Mouse (Mus musculus): Measurements from ENCODE around the gene Rab11fip5. TPM values are rescaled to one million over a fixed set of nuclear protein-coding genes. Genes with fewer than 3 reads are reported as not detected.

Gene Rab11fip5
- polyA plus RNA-seq, 1 experiment from 2014 or later, result 10.6 TPM

DNA sequence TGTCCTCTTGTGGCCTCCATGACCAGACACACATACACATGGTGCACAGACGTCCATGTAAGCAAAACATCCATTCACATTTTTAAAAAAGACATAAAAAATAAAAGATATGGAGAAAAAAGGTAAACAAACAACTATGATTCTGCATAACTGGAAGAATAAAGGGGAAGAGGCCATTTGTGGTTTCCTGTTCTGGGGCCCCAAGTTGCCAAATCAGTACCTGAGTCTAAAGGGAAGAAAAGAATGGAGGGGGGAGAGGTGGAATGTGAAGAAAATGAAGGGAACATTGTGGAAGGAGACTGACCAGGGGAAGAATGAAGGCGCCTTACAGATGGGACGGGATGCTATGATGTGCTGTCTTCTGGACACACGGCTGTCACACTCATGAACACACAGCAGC lies 47.9 kb downstream of the Rab11fip5 start:
- no peak for ATAC-seq (ENCODE audit: low FRiP score)
- Histone ChIP-seq H3K4me1 (peaks cover 6% of the 10 kb centered on the region; the same call in 1 of the 2 replicates), H3K27me3 (peaks cover 7% of the 10 kb centered on the region), H3K4me2 (replicated peaks) (no peak overlapping the region), H3K36me3 (no peaks in the 10 kb centered on the region), H3K4me3 (no peak overlapping the region), H3K27ac (no peak overlapping the region), H3K9ac (no peak overlapping the region), H3K9me3 (replicated peaks) (no peaks in the 10 kb centered on the region)
- 84% methylated on average over 4 of the region's 4 CpGs for WGBS

DNA sequence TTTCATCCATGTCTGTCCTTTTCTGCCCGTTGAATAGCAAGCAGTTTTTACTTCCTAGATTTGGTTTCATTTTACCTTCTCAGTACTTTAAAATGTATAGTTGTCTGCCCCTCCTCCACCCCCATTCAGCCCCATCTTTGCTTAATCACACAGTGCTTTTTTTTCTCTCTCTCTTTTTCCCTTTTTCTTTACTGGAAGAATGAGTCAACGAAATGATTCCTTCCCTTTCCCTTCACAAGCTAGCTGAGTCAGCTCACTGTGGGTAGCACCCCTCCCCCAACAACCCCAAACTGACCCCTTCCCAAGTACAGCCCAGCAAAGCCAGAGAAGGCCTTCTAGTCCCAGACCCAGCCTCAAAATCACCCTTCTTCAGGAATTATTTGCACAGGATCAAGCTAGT lies 49.3 kb downstream of the Rab11fip5 start:
- Histone ChIP-seq H3K27ac (no peak overlapping the region), H3K36me3 (no peaks in the 10 kb centered on the region), H3K9ac (no peak overlapping the region), H3K4me1 (peaks cover 11% of the 10 kb centered on the region), H3K27me3 (no peaks in the 10 kb centered on the region), H3K9me3 (replicated peaks) (no peaks in the 10 kb centered on the region), H3K4me3 (no peak overlapping the region), H3K4me2 (replicated peaks) (no peak overlapping the region)
- no peak for ATAC-seq (ENCODE audit: low FRiP score)
- 42% methylated on average over 2 of the region's 2 CpGs for WGBS

DNA sequence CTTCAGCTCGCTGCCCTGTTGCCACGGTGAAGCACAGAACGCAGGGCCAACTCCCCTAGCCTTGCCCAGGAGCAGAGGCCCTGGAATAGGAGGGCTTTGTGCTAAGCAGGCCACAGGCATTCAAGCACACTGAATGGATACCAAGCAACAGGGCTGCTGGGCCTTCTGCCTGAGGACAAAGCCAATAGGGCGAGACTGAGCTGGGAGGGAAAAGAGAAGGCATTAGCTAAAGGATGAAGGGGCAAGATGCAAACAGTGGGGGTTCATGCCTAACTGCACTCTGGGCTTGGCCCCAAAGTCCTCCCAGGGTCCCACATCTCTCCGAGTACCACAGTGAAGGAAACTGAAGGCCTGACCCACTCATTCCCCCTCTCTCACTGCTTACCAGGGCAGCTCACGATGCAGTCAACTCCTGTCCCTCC lies 54.0 kb downstream of the Rab11fip5 start:
- Histone ChIP-seq H3K4me2 (replicated peaks) (no peak overlapping the region), H3K4me1 (peaks cover 12% of the 10 kb centered on the region), H3K27ac (peak overlapping the region; percentile 62), H3K9me3 (replicated peaks) (no peaks in the 10 kb centered on the region), H3K27me3 (no peaks in the 10 kb centered on the region), H3K4me3 (no peak overlapping the region), H3K9ac (no peak overlapping the region), H3K36me3 (no peaks in the 10 kb centered on the region)
- 39% methylated on average over 6 of the region's 6 CpGs for WGBS
- peak; percentile 69 for ATAC-seq (ENCODE audit: low FRiP score)

DNA sequence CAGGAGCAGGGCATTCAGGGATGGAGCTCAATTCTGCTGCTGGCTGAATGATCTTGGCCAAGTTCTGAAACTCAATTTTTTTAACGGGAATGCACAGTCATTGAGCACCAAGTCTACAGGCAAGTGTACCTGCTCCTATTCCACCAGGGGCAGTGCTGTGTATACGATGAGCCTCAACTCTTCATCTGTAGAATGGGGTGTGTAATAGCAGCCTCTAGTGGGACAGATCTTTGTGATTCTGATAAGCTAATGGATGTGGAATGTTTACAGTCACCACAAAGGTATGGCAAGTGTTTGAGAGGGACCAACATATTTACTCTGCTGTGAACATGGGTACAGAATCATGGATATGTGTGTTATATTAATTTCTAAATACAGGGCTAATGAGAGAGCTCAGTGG lies 58.2 kb downstream of the Rab11fip5 start:
- Histone ChIP-seq H3K27me3 (no peaks in the 10 kb centered on the region), H3K9ac (no peak overlapping the region), H3K27ac (no peak overlapping the region), H3K4me2 (replicated peaks) (no peak overlapping the region), H3K4me3 (no peak overlapping the region), H3K9me3 (replicated peaks) (no peaks in the 10 kb centered on the region), H3K4me1 (peaks cover 18% of the 10 kb centered on the region), H3K36me3 (no peaks in the 10 kb centered on the region)
- 90% methylated on average over 2 of the region's 2 CpGs for WGBS
- ATAC-seq (ENCODE audit: low FRiP score), result no peak

DNA sequence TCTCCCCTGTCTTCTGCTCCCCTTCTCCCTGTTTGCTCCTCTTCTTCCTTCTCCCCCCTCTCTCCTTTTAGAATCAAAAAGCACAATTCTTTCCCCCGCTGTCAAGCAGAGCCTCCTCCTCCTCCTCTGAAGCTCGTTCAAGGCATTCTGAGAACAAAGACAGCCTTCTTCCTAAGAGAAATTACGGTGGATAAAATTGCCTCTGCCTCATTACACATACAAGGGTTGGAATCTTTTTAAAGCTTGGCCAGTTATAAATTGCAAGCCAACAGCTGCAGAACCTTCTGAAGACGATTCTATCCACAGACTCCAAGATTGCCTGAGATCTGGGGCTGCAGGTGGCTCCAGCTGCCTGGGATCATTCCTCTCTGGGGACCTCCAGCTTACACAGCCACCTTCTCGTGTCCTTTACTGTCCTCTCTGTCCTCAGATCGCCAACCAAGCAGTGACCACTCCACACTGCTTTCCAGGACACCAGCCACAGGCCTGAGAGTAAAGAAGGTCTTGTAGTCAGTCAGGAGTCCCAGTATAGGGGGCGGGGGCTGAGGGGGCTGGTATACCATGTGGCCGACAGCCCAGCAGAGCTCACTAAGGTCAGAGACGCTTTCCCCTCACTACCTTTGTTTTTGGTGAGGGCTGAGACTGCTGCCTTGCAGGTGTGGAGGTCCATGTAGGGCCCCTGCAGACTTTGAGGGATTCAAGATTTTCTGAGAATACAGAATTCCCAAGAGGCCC lies 60.2 kb downstream of the Rab11fip5 start:
- ATAC-seq (ENCODE audit: low FRiP score), result no peak
- no peak overlapping the region for H3K9ac ChIP-seq
- H3K4me3 ChIP-seq, result no peak overlapping the region
- H3K36me3 ChIP-seq, result no peaks in the 10 kb centered on the region
- H3K9me3 ChIP-seq (replicated peaks), result no peaks in the 10 kb centered on the region
- H3K27ac ChIP-seq, result peak overlapping the region; percentile 58; the same call in 1 of the 2 replicates
- WGBS, result 39% methylated on average over 9 of the region's 9 CpGs
- H3K4me1 ChIP-seq, result peaks cover 8% of the 10 kb centered on the region
- H3K27me3 ChIP-seq, result no peaks in the 10 kb centered on the region
- H3K4me2 ChIP-seq (replicated peaks), result 0 out of 2 replicates have a peak overlapping the region, but pooled peaks have one; percentile 8

DNA sequence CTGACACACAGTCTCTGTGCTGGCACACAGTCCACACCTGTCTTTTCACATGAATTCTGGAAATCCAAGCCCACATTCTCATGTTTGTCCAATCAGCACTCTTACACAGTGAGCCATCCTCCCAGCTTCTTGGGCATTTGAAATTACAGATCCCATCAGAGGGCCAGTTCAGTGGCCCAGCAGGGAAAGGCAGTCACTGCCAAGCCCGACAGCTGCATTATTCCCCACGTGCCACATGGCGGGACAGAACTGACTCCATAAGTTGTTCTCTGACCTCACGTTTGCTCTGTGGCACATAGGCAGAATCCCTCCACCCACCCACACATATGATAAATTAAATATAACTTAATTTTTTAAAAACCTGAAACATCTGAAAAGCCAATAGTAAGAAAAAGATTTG lies 66.5 kb downstream of the Rab11fip5 start:
- no peak overlapping the region for H3K4me2 ChIP-seq (replicated peaks)
- no peaks in the 10 kb centered on the region for H3K36me3 ChIP-seq
- ATAC-seq (ENCODE audit: low FRiP score), result no peak
- 80% methylated on average over 4 of the region's 4 CpGs for WGBS
- peaks cover 2% of the 10 kb centered on the region; the same call in 1 of the 2 replicates for H3K4me1 ChIP-seq
- H3K4me3 ChIP-seq, result no peak overlapping the region
- H3K27ac ChIP-seq, result no peak overlapping the region
- no peaks in the 10 kb centered on the region for H3K27me3 ChIP-seq
- no peaks in the 10 kb centered on the region for H3K9me3 ChIP-seq (replicated peaks)
- H3K9ac ChIP-seq, result no peak overlapping the region

DNA sequence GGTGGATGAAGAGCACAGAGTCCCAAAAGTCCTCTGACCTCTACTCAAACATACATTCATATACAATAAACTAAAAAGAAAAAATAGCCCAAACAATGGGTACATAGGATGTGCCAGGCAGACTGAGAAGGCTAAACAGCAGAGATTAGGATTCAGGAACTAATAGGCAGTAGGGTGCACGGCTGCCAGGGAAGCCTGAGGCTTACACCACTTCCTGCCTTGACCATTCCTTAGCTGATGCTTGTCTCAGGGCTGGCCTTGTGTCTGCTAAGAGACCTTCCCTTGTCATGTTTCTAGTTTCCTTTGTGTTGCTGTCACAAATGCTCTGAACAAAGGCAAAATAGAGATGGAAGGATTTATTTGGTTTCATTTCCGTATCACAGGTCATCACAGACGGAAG lies 68.1 kb downstream of the Rab11fip5 start:
- ATAC-seq (ENCODE audit: low FRiP score), result no peak
- no peaks in the 10 kb centered on the region for H3K36me3 ChIP-seq
- WGBS, result 92% methylated on average over 3 of the region's 3 CpGs

DNA sequence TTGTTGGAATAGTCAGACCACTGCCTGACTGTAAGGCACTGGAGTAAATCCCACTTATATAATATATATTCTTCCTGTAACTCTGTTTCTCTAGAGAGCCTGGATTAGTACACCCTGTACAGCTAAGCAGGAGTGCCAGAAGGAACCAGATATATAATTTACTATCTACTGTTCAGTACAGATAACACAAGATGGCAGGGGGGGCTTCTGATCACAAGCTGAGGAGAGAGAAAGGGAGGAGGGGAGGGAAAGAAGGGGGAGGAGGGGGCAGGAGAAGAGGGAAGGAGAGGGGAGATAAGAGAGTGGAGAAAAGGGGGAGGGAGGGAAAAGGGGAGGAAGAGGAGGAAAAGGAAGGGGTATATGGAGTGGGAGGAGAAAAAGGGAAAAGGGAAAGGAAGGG lies 68.6 kb downstream of the Rab11fip5 start:
- Histone ChIP-seq H3K36me3 (no peaks in the 10 kb centered on the region), H3K4me2 (replicated peaks) (no peak overlapping the region), H3K9me3 (replicated peaks) (no peaks in the 10 kb centered on the region), H3K4me1 (peaks cover 9% of the 10 kb centered on the region; the same call in 1 of the 2 replicates), H3K4me3 (no peak overlapping the region), H3K27ac (no peak overlapping the region), H3K27me3 (no peaks in the 10 kb centered on the region), H3K9ac (no peak overlapping the region)
- no peak for ATAC-seq (ENCODE audit: low FRiP score)

More for the DNA sequence above, 68.1 kb downstream of the Rab11fip5 start:
- H3K9me3 ChIP-seq (replicated peaks), result no peaks in the 10 kb centered on the region
- no peak overlapping the region for H3K4me2 ChIP-seq (replicated peaks)
- H3K27ac ChIP-seq, result no peak overlapping the region
- H3K4me3 ChIP-seq, result no peak overlapping the region
- no peaks in the 10 kb centered on the region for H3K27me3 ChIP-seq
- no peak overlapping the region for H3K9ac ChIP-seq
- peaks cover 9% of the 10 kb centered on the region; the same call in 1 of the 2 replicates for H3K4me1 ChIP-seq

DNA sequence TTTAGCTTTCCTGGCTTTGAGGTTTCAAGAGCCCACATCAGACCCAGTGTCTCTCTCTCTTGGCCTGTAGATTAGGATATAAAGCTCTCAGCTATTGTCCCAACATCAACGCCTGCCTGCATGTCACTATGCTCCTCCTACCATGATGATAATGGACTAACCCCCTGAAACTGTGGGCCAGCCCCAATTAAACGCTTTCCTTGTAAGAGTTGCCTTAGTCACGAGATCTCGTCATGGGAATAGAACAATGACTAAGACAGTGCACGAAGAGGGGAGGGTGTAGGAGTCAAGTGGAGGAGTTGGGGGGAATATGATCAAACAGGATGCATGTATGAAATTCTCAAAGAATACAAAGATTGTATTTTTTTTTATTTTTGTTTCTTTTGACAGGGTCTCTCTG lies 69.5 kb downstream of the Rab11fip5 start:
- WGBS, result 65% methylated on average over 5 of the region's 5 CpGs
- no peak for ATAC-seq (ENCODE audit: low FRiP score)

DNA sequence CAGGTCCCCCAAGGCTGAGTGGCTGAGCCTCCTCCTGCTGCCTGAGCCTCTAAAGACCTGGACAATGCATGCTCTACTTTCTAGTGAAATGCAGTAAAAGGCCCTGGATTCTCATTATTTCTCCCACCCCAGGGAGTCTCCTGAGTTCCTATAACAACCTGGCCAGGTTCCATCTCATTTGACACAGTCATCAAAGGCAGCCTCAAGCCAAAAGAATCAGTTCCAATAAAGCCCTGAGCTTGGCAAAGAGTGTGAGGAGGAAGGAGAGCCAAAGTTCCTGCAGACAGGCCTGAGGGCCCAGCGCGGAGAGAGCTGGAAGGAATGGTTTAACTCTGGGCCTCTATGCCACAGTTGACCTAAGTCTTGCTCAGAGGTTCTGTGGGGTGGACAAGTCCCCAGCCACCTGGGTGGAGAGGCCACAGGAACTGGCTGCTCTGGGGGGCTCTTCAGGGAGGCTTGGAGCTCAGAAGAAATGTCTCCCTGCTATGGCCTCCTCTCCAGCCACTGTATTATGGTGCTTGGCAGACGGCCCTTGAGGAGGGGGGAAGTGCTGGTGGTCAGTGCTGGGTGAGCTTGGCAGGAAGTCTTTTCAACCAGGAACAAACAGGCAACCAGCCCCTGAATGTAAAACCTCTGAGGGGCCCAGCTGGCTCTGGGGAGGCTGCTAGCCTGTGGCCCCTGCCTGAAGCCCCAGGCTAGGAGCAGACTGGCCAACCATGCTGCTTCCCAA lies 71.9 kb downstream of the Rab11fip5 start:
- no peak for ATAC-seq (ENCODE audit: low FRiP score)
- no peaks in the 10 kb centered on the region for H3K9me3 ChIP-seq (replicated peaks)
- no peaks in the 10 kb centered on the region for H3K27me3 ChIP-seq
- 64% methylated on average over 3 of the region's 3 CpGs for WGBS
- H3K4me1 ChIP-seq, result peaks cover 9% of the 10 kb centered on the region; the same call in 1 of the 2 replicates
- H3K4me2 ChIP-seq (replicated peaks), result no peak overlapping the region
- no peak overlapping the region for H3K9ac ChIP-seq
- no peaks in the 10 kb centered on the region for H3K36me3 ChIP-seq
- H3K4me3 ChIP-seq, result no peak overlapping the region
- peak overlapping the region; percentile 40; the same call in 1 of the 2 replicates for H3K27ac ChIP-seq

More for the DNA sequence above, 69.5 kb downstream of the Rab11fip5 start:
- H3K27me3 ChIP-seq, result no peaks in the 10 kb centered on the region
- no peak overlapping the region for H3K27ac ChIP-seq
- H3K9ac ChIP-seq, result no peak overlapping the region
- H3K9me3 ChIP-seq (replicated peaks), result no peaks in the 10 kb centered on the region
- no peak overlapping the region for H3K4me2 ChIP-seq (replicated peaks)
- H3K36me3 ChIP-seq, result no peaks in the 10 kb centered on the region
- peaks cover 9% of the 10 kb centered on the region; the same call in 1 of the 2 replicates for H3K4me1 ChIP-seq
- H3K4me3 ChIP-seq, result no peak overlapping the region

DNA sequence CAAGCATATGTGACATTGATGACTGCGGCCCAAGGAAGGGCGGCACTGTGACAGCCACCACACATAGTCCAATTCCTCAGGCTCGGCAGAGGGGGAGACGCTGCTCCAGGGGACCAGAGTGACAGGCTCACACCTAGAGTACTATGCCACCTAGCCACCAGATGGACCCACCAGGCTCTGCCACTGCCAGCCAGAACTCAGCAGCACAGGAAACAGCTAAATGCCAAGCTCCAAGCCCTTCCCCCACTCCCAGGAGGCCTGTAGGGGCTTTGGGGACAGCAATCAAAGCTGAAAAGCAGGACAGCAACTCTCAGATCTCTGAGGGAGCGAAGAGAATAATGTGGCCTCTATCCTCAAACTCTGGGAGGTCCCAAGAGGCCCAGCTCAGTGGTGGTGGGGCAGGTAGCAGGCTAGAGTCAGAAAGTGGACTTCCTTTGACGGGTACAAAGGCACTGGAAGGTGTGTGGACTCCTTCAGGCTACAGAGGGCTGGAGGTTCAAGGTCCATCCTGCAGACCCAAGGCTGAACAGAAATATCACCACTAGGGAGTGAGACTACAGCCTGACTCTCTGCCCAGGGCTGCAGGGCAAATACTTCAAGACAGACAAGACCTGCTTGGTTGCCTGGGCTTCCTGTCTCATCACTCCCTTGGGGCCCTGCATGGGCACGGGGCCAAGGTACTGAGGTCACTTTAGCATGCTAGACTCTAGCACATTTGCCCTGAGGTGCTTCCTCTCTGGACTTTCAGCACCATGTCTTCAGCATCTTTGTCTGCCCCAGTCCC lies 78.9 kb downstream of the Rab11fip5 start:
- 74% methylated on average over 7 of the region's 7 CpGs for WGBS
- no peak overlapping the region for H3K4me3 ChIP-seq
- ATAC-seq (ENCODE audit: low FRiP score), result 0 out of 2 replicates have a peak, but pooled peaks have one; percentile 19
- H3K27ac ChIP-seq, result no peak overlapping the region
- H3K36me3 ChIP-seq, result no peaks in the 10 kb centered on the region
- H3K27me3 ChIP-seq, result no peaks in the 10 kb centered on the region
- H3K4me1 ChIP-seq, result peaks cover 20% of the 10 kb centered on the region
- no peak overlapping the region for H3K4me2 ChIP-seq (replicated peaks)
- H3K9ac ChIP-seq, result no peak overlapping the region
- peaks cover 4% of the 10 kb centered on the region; the same call in 1 of the 2 replicates for H3K9me3 ChIP-seq (replicated peaks)

DNA sequence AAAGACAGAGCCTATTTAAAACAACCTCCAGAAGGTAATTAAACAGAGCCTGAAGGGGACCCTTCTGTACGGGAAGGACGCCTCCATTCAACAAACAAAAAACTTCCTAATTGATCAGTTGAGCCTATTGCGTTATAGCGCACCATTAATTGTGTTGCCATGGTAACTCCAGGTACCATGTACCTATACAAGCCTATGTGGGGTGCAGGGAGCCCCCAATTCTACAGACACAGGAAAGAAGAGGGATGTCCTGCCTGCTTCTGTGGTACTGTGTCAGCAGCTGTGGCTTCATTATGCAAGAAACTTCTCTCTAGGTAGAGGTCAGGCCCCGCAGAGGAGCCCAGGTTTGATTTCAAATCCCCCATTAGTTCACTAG lies 80.4 kb downstream of the Rab11fip5 start:
- 60% methylated on average over 5 of the region's 5 CpGs for WGBS
- H3K27me3 ChIP-seq, result no peaks in the 10 kb centered on the region
- no peak overlapping the region for H3K9ac ChIP-seq
- H3K36me3 ChIP-seq, result no peaks in the 10 kb centered on the region
- H3K4me3 ChIP-seq, result no peak overlapping the region
- peaks cover 4% of the 10 kb centered on the region; the same call in 1 of the 2 replicates for H3K9me3 ChIP-seq (replicated peaks)
- H3K4me1 ChIP-seq, result peaks cover 20% of the 10 kb centered on the region
- ATAC-seq (ENCODE audit: low FRiP score), result peak; percentile 35
- H3K4me2 ChIP-seq (replicated peaks), result no peak overlapping the region
- peak overlapping the region; percentile 67; the same call in 1 of the 2 replicates for H3K27ac ChIP-seq

Data from hindbrain, embryonic 12.5 days (tissue).